Mouse (Mus musculus): ENCODE results near the gene Fam207a. TPM values are rescaled to one million over a fixed set of nuclear protein-coding genes. Genes with fewer than 3 reads are reported as not detected.

The Fam207a gene
- total RNA-seq, 1 experiment, result 33.6 TPM

- Histone ChIP-seq H3K4me1 (ENCODE audit: control insufficient read depth in 2 of 2, insufficient read depth in 2 of 2, low read length in 2 of 2, poor library complexity in 1 of 2) (no peaks in the 10 kb centered on the region), H3K9me3 (ENCODE audit: control insufficient read depth, insufficient read depth, low read depth, low read length) (no peaks in the 10 kb centered on the region), H3K4me3 (ENCODE audit: insufficient read depth in 1 of 2, low read depth in 1 of 2, low read length in 2 of 2, poor library complexity in 1 of 2, severe bottlenecking in 1 of 2) (no peak overlapping the region), H3K27ac (ENCODE audit: insufficient read depth, low read depth, low read length, poor library complexity, severe bottlenecking) (no peak overlapping the region), H3K36me3 (ENCODE audit: control insufficient read depth, insufficient read depth, low read length, poor library complexity, severe bottlenecking) (no peaks in the 10 kb centered on the region), H3K9ac (ENCODE audit: insufficient read depth, low read depth, low read length, poor library complexity, severe bottlenecking) (no peak overlapping the region)
- DNase-seq (ENCODE audit: low read depth, low spot score), result no peak
- in situ Hi-C loops (cut with MboI; ENCODE audit: low sequenced_read_pairs in 2 of 2, unreplicated experiment in 2 of 2), result no loop called here
- TF ChIP-seq HCFC1 (IDR thresholded peaks at IDR 0.05; ENCODE audit: borderline replicate concordance, insufficient read depth, low read length), result no peak
These were observed 26.5 kb upstream of the Fam207a start for GRCm38 (mm10) chr10:77541864-77542666.

DNA sequence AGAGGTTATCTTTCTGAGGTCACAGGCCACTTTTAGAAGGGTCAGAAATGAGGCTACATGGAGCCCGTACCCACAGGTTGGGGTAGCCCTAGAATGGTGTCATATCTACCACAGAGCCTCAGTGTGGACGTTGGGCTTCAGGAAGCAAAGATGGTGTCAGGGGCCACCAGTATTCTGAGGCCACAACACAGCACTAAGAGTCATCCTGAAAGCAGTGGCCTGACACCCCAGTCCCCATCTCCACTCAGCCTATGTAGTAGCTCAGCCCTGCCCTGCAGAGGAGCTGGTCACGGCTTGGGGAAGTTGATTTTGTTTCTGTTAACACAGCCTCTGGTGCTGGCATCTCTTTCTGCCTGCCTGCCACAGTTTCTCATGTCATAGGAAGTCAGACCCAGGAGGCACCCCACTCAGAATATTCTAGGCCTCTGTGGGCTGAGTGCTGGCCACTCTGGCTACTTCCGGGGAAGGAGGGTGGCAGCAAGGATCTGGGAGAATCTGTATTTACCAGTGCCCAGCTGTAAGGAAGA, 25.1 kb upstream of the Fam207a start:
- H3K36me3 ChIP-seq (ENCODE audit: control insufficient read depth, insufficient read depth, low read length, poor library complexity, severe bottlenecking), result no peaks in the 10 kb centered on the region
- in situ Hi-C loops (cut with MboI; ENCODE audit: low sequenced_read_pairs in 2 of 2, unreplicated experiment in 2 of 2), result no loop called here
- no peak for DNase-seq (ENCODE audit: low read depth, low spot score)
- H3K4me1 ChIP-seq (ENCODE audit: control insufficient read depth in 2 of 2, insufficient read depth in 2 of 2, low read length in 2 of 2, poor library complexity in 1 of 2), result no peaks in the 10 kb centered on the region
- no peak overlapping the region for H3K4me3 ChIP-seq (ENCODE audit: insufficient read depth in 1 of 2, low read depth in 1 of 2, low read length in 2 of 2, poor library complexity in 1 of 2, severe bottlenecking in 1 of 2)
- no peak overlapping the region for H3K9ac ChIP-seq (ENCODE audit: insufficient read depth, low read depth, low read length, poor library complexity, severe bottlenecking)
- H3K9me3 ChIP-seq (ENCODE audit: control insufficient read depth, insufficient read depth, low read depth, low read length), result no peaks in the 10 kb centered on the region
- TF ChIP-seq MAFK (IDR thresholded peaks at IDR 0.05; ENCODE audit: insufficient read depth, low read depth, low read length), result no peak
- no peak for TF ChIP-seq ZC3H11A (IDR thresholded peaks at IDR 0.05; ENCODE audit: borderline replicate concordance, low read depth, low read length)
- TF ChIP-seq ZNF384 (IDR thresholded peaks at IDR 0.05; ENCODE audit: low read depth, low read length), result no peak
- TF ChIP-seq CHD2 (IDR thresholded peaks at IDR 0.05; ENCODE audit: low read depth, low read length), result no peak
- no peak for TF ChIP-seq HCFC1 (IDR thresholded peaks at IDR 0.05; ENCODE audit: borderline replicate concordance, insufficient read depth, low read length)
- no peak overlapping the region for H3K27ac ChIP-seq (ENCODE audit: insufficient read depth, low read depth, low read length, poor library complexity, severe bottlenecking)

DNA sequence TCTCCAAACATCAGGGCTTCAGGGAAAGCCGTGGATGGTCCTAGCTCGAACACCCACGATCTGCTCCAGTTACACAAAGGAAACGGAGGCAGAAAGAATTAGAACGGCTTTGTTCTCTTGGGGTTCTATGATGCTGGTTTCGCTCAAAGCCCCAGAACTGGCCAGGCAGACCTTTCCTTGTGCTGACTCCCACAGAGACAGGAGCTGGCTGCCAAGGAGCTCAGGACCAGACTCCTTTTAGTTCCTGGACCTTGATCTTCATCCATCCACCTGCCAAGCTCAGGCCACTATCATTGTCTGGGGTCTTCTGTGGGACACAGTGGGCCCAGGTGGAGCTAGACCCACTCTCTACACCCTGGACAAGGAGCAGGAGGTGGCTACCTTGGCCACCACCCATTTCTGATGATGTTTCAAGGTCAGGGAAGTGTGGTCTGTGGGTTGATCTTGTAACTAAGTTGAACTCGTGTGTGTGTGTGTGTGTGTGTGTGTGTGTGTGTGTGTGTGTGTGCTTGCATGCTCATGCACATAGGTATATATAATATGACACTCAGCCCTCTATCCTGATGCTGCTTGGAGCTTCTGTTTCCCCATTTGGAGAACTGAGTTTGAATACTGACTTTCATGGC, 23.8 kb upstream of the Fam207a start:
- H3K9ac ChIP-seq (ENCODE audit: insufficient read depth, low read depth, low read length, poor library complexity, severe bottlenecking), result no peak overlapping the region
- H3K9me3 ChIP-seq (ENCODE audit: control insufficient read depth, insufficient read depth, low read depth, low read length), result no peaks in the 10 kb centered on the region
- no peak overlapping the region for H3K27ac ChIP-seq (ENCODE audit: insufficient read depth, low read depth, low read length, poor library complexity, severe bottlenecking)
- in situ Hi-C loops (cut with MboI; ENCODE audit: low sequenced_read_pairs in 2 of 2, unreplicated experiment in 2 of 2), result no loop called here
- no peaks in the 10 kb centered on the region for H3K36me3 ChIP-seq (ENCODE audit: control insufficient read depth, insufficient read depth, low read length, poor library complexity, severe bottlenecking)
- no peak overlapping the region for H3K4me3 ChIP-seq (ENCODE audit: insufficient read depth in 1 of 2, low read depth in 1 of 2, low read length in 2 of 2, poor library complexity in 1 of 2, severe bottlenecking in 1 of 2)
- DNase-seq (ENCODE audit: low read depth, low spot score), result no peak
- no peaks in the 10 kb centered on the region for H3K4me1 ChIP-seq (ENCODE audit: control insufficient read depth in 2 of 2, insufficient read depth in 2 of 2, low read length in 2 of 2, poor library complexity in 1 of 2)
- TF ChIP-seq CHD2 (IDR thresholded peaks at IDR 0.05; ENCODE audit: low read depth, low read length) (no peak), ZNF384 (IDR thresholded peaks at IDR 0.05; ENCODE audit: low read depth, low read length) (no peak), ZC3H11A (IDR thresholded peaks at IDR 0.05; ENCODE audit: borderline replicate concordance, low read depth, low read length) (no peak), MAFK (IDR thresholded peaks at IDR 0.05; ENCODE audit: insufficient read depth, low read depth, low read length) (no peak), HCFC1 (IDR thresholded peaks at IDR 0.05; ENCODE audit: borderline replicate concordance, insufficient read depth, low read length) (no peak)

DNA sequence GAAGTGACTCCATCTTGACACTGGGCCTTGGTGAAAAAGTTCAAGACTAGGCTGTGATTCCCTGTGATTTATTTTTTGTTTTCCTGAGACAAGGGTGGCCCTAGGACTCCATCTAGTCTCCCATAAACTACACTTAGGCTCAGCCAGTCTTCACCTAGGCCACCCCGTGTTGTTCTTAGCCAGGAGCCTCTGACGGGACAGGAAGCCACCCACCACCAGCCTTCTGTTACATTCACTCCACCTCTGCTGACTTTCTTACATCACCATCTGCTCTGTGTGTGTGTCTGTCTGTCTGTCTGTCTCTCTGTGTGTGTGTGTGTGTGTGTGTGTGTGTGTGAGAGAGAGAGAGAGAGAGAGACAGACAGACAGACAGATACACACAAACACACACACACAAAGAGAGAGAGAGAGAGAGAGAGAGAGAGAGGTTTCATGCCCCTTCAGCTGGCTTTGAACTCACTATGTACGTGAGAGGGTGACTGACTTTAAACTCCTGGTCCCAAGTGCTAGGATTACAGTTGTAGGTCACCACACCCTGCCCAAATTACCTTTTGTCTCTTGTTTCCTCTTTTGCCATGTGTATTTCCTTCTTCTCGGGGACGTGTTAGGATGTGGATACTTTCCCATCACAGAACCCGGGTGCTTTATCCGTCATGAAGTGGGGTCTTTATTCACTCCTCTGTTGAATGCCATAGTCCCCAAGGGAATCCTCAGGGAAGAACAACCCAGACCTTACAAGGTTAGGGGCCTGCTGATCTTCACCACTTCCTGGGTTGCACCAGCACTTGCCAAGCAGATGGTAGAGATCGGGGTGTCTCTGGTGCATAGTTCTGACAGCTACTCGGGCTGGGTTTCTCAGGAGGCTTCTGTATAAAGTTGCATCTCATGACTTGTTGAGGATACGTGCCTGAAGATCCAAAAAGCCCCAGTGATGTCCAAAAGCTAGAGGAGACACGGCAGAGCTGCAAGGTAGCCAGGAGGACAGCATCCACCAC, 21.9 kb upstream of the Fam207a start:
- DNase-seq (ENCODE audit: low read depth, low spot score), result no peak
- Histone ChIP-seq H3K4me1 (ENCODE audit: control insufficient read depth in 2 of 2, insufficient read depth in 2 of 2, low read length in 2 of 2, poor library complexity in 1 of 2) (no peaks in the 10 kb centered on the region), H3K9ac (ENCODE audit: insufficient read depth, low read depth, low read length, poor library complexity, severe bottlenecking) (no peak overlapping the region), H3K9me3 (ENCODE audit: control insufficient read depth, insufficient read depth, low read depth, low read length) (no peaks in the 10 kb centered on the region), H3K4me3 (ENCODE audit: insufficient read depth in 1 of 2, low read depth in 1 of 2, low read length in 2 of 2, poor library complexity in 1 of 2, severe bottlenecking in 1 of 2) (no peak overlapping the region), H3K36me3 (ENCODE audit: control insufficient read depth, insufficient read depth, low read length, poor library complexity, severe bottlenecking) (no peaks in the 10 kb centered on the region), H3K27ac (ENCODE audit: insufficient read depth, low read depth, low read length, poor library complexity, severe bottlenecking) (no peak overlapping the region)
- in situ Hi-C loops (cut with MboI; ENCODE audit: low sequenced_read_pairs in 2 of 2, unreplicated experiment in 2 of 2), result no loop called here
- TF ChIP-seq CHD2 (IDR thresholded peaks at IDR 0.05; ENCODE audit: low read depth, low read length) (no peak), ZC3H11A (IDR thresholded peaks at IDR 0.05; ENCODE audit: borderline replicate concordance, low read depth, low read length) (no peak), ZNF384 (IDR thresholded peaks at IDR 0.05; ENCODE audit: low read depth, low read length) (no peak)
